Mouse (Mus musculus) lung, postnatal 0 days (tissue): ENCODE measurements at regions not wholly inside any gene's neighbourhood (a gene's known extent, or its start where the extent isn't known, plus 50 kb on each side); places are given as distances from the start of the nearest gene placed in this dataset.

Experiments used
- CTCF ChIP-seq: IDR thresholded peaks from 2 replicates; pipeline ENCODE4 v1.5.1; 2016; ENCODE audit warnings: antibody characterized with exemption, mild to moderate bottlenecking
- EP300 ChIP-seq: IDR thresholded peaks from 2 replicates; pipeline ENCODE4 v1.6.1; 2016; ENCODE audit warnings: antibody characterized with exemption, mild to moderate bottlenecking, control low read depth

DNA sequence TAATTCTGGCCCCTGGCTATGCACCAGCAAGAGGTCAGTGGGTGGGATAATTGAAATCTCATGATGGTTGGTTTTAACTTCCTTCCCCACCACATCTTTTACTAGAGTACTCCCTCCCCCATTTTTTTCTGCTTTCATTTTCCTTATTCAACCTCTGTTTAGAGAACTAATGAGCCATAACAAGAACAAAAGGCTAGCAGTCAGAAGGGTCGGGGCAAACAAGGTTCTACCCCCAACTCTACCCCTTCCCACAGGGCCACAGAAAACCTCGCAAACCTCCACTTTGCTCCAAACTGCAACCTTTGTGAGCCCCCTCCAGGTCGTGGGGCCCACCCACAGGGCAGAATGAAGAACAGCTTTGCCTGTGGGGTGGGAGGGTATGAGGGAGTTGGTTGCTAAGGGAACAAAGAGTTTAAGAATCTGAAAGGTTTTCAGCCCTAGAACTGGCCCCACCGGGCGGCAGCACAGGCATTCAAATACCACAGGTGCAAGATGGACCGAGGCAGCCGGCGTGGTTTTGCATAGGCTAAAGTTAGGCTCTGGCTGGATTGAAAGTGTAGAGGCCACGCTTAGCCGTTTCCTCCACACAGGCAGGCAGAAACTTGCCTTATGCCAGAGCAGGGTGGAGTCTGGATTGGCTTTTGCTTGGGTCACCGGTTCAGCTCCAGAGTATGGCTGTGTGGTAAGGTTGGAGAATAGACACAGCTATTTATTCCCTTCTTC, 60.1 kb downstream of the Tex35 start:
- TF ChIP-seq CTCF (no peak), EP300 (no peak)
